Mouse (Mus musculus) thymus, adult 2 months (tissue): Measurements from ENCODE around the gene Trappc6a. TPM values are rescaled to one million over a fixed set of nuclear protein-coding genes. Genes with fewer than 3 reads are reported as not detected.

Experiments used
- DNase-seq: peaks from one replicate; pipeline ENCODE4 v3.0.0; 2021
- H3K27ac ChIP-seq: fragments of 200-500 bp; 2 replicates; pipeline ENCODE4 v1.5.1; 2012; ENCODE audit warnings: low read length, control low read depth; ENCODE audit not compliant: control insufficient read depth, insufficient read depth
- H3K27me3 ChIP-seq: fragments of 200-500 bp; 2 replicates; pipeline ENCODE4 v1.6.1; 2012; ENCODE audit warnings: mild to moderate bottlenecking, low read length, moderate library complexity, mixed read lengths; ENCODE audit not compliant: control insufficient read depth, insufficient read depth
- H3K36me3 ChIP-seq: fragments of 200-500 bp; 2 replicates; pipeline ENCODE4 v1.6.1; 2012; ENCODE audit warnings: mild to moderate bottlenecking, low read length, moderate library complexity; ENCODE audit not compliant: control insufficient read depth, insufficient read depth
- H3K4me1 ChIP-seq: fragments of 200-500 bp; replicated peaks from 2 replicates; pipeline ENCODE4 v1.6.1; 2012; ENCODE audit warnings: low read length; ENCODE audit not compliant: control insufficient read depth, insufficient read depth
- H3K4me3 ChIP-seq: fragments of 200-500 bp; 2 replicates; pipeline ENCODE4 v1.5.1; 2012; ENCODE audit warnings: mild to moderate bottlenecking, low read length, control low read depth, moderate library complexity; ENCODE audit not compliant: control insufficient read depth, insufficient read depth
- CTCF ChIP-seq: fragments of 200-500 bp; IDR thresholded peaks from 2 replicates; pipeline ENCODE4 v1.5.1; 2012; ENCODE audit warnings: mild to moderate bottlenecking, control low read depth, low read length, moderate library complexity, borderline replicate concordance; ENCODE audit not compliant: control insufficient read depth, poor library complexity, insufficient read depth; ENCODE audit errors: extremely low read depth
- POLR2A ChIP-seq: fragments of 200-500 bp; IDR thresholded peaks from 2 replicates; pipeline ENCODE4 v1.6.1; 2012; ENCODE audit warnings: mild to moderate bottlenecking, low read length, control low read depth, moderate library complexity; ENCODE audit not compliant: control insufficient read depth, poor library complexity, insufficient read depth; ENCODE audit errors: extremely low read depth
- WGBS: fragments of 180-500 bp; shearing (Covaris S2); methylation state at CpG from one replicate; pipeline ENCODE4 v1.1.7; 2018; 5-methylcytosine and 5-hydroxymethylcytosine counted together
- polyA plus RNA-seq: library from polyadenylated mRNA; depleted of rRNA; stranded (reverse); fragments of >200 nt; gene quantifications from 2 replicates; pipeline ENCODE4 v1.2.3, GENCODE M21; 2012

The Trappc6a gene
- polyA plus RNA-seq, 1 experiment: 86.7 TPM

- Histone ChIP-seq H3K27me3 (peaks cover 9% of the 10 kb centered on the region; the same call in 1 of the 2 replicates), H3K36me3 (no peaks in the 10 kb centered on the region), H3K4me1 (peaks cover 11% of the 10 kb centered on the region), H3K27ac (no peak overlapping the region), H3K4me3 (no peak overlapping the region)
- TF ChIP-seq POLR2A (no peak), CTCF (no peak)
- DNase-seq: no peak
- WGBS: 26% methylated on average over 23 of the region's 23 CpGs
Observed at GRCm38 (mm10) chr7:19520032-19520431, 11.8 kb downstream of the Trappc6a start.

DNA sequence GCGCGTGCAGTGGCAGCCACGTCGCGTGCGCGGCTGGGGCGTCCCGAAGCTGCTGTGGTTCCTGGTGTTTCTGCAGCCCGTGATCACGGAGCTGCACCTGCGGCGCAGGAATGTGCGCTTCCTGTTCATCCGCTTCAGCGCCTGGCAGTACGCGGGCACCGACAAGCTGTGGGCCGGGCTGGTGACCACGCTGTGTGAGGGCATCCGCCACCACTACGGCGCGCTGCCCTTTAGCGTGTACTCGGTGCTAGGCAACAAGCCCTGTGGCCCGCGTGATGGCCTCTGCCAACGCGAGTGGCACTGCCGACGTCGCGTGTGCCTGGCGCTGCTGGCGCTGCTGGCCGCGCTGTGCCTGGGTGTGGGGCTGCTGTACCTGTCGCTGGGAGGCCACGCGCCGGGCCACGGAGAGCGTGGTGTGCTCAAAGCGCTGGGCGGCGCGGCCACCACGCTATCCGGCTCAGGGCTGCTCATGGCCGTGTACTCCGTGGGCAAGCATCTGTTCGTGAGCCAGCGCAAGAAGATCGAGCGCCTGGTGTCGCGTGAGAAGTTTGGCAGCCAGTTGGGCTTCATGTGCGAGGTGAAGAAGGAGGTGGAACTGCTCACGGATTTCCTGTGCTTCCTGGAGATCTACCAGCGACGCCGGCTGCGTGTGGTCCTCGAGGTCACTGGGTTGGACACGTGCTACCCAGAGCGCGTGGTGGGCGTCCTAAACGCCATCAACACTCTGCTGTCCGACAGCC is 15.0 kb downstream of the Trappc6a start:
- Histone ChIP-seq H3K27me3 (peaks cover 9% of the 10 kb centered on the region; the same call in 1 of the 2 replicates), H3K36me3 (no peaks in the 10 kb centered on the region), H3K4me1 (peaks cover 11% of the 10 kb centered on the region), H3K27ac (no peak overlapping the region), H3K4me3 (peak overlapping the region; percentile 36; the same call in 1 of the 2 replicates)
- WGBS: 3% methylated on average over 72 of the region's 72 CpGs
- TF ChIP-seq POLR2A (no peak), CTCF (no peak)
- no peak for DNase-seq

DNA sequence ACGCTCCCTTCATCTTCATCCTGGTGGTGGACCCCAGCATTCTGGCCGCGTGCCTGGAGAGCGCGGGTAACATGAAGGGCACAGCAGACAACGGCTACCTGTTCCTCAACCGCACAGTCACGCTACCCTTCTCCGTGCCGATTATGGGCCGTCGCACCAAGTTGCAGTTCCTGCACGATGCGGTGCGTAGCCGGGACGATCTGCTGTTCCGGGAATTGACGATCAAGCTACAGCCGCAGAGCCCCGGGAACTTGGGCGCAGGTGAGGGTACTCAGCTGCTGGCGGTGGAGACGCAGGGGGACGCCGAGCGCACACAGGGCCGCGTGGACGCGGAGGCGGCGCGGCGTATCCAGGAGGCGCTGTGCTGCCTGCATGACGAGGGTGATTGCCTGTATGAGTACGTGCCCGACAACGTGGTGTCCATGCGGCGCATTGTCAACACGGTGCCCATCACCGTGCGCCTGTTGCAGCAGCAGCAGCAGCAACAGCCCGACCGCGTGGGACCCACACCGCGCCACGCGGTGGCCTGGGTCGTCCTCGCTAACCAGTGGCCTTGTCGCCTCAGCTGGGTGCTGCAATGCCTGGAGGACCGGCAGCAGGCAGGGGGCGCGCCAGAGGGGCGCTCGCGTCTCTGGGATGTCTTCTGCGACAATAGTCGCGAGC is 15.7 kb downstream of the Trappc6a start:
- Histone ChIP-seq H3K36me3 (no peaks in the 10 kb centered on the region), H3K27me3 (peaks cover 9% of the 10 kb centered on the region; the same call in 1 of the 2 replicates), H3K4me3 (peak overlapping the region; percentile 36), H3K4me1 (peaks cover 11% of the 10 kb centered on the region), H3K27ac (no peak overlapping the region)
- under 1% methylated on average over 64 of the region's 64 CpGs for WGBS
- peak; percentile 70 for DNase-seq
- peak; percentile 63; the same call in 1 of the 2 replicates for TF ChIP-seq CTCF
- no peak for TF ChIP-seq POLR2A

GRCm38 (mm10) chr7:19524420-19525104 is 16.4 kb downstream of the Trappc6a start:
- no peak overlapping the region for H3K27ac ChIP-seq
- TF ChIP-seq POLR2A (no peak), CTCF (no peak)
- no peaks in the 10 kb centered on the region for H3K36me3 ChIP-seq
- no peak overlapping the region for H3K4me3 ChIP-seq
- WGBS: 39% methylated on average over 24 of the region's 24 CpGs
- H3K27me3 ChIP-seq: peaks cover 9% of the 10 kb centered on the region; the same call in 1 of the 2 replicates
- no peak for DNase-seq
- peaks cover 11% of the 10 kb centered on the region for H3K4me1 ChIP-seq

- DNase-seq: no peak
- peaks cover 7% of the 10 kb centered on the region; the same call in 1 of the 2 replicates for H3K27me3 ChIP-seq
- H3K36me3 ChIP-seq: no peaks in the 10 kb centered on the region
- H3K27ac ChIP-seq: no peak overlapping the region
- TF ChIP-seq POLR2A (no peak), CTCF (no peak)
- peaks cover 11% of the 10 kb centered on the region for H3K4me1 ChIP-seq
- 64% methylated on average over 2 of the region's 2 CpGs for WGBS
- H3K4me3 ChIP-seq: no peak overlapping the region
Observed at GRCm38 (mm10) chr7:19525105-19525481, 16.9 kb downstream of the Trappc6a start.

GRCm38 (mm10) chr7:19531077-19531476 is 22.9 kb downstream of the Trappc6a start:
- Histone ChIP-seq H3K27ac (no peak overlapping the region), H3K4me3 (no peak overlapping the region), H3K4me1 (no peaks in the 10 kb centered on the region), H3K27me3 (no peaks in the 10 kb centered on the region), H3K36me3 (peaks cover 23% of the 10 kb centered on the region)
- 93% methylated on average over 10 of the region's 10 CpGs for WGBS
- DNase-seq: no peak
- TF ChIP-seq CTCF (no peak), POLR2A (no peak)
